Mouse (Mus musculus): ENCODE measurements around the gene Pabpc4. TPM values are rescaled to one million over a fixed set of nuclear protein-coding genes. Genes with fewer than 3 reads are reported as not detected.

The Pabpc4 gene
- total RNA-seq (2021) = 10 to 100 TPM; 38.7 to 41.9 TPM

DNA sequence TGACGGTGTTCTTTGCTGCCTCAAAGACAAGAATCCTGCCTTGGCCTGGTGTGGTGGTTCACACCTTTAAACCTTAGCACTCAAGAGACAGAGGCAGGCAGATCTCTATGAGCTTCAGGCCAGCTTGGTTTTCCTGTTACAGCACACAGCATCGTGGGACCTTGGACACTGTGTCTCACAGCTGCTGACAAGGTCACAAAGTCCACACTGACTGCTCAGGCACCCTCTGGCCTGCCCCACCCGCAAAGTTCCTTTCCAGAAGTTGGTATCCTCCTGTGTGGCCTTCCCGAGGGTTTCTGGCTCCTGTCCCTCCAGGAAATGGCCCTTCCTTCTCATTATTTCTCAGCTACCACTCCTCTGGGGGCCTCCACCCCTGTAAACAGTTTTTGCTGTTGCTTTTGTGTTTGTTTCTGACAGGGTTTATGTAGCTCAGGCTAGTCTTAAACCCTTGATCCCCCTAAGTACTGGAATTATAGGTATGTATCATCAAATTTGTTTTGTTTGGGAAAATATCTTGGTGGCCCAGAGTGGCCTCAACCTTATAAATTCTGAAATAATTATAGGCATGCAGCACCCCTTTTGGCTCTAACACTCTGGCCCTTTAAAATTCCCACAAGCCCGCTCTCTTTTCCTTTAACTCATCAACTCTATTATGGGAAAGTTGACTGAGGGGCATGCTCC lies at the start of gene Pabpc4:
Gene Pabpc4 (plus strand): TSS at position 631 of the 681 bp plus-strand sequence.
- intact Hi-C loops (cut with DNase I) = no loop called here
- DNase-seq (ENCODE audit: low spot score in 2 of 2) = no peak

- intact Hi-C loops (cut with DNase I) = no loop called here
- no peak for DNase-seq (ENCODE audit: low spot score in 2 of 2)
Observed at GRCm38 (mm10) chr4:123213975-123214374, 48.2 kb upstream of the Pabpc4 start.

DNA sequence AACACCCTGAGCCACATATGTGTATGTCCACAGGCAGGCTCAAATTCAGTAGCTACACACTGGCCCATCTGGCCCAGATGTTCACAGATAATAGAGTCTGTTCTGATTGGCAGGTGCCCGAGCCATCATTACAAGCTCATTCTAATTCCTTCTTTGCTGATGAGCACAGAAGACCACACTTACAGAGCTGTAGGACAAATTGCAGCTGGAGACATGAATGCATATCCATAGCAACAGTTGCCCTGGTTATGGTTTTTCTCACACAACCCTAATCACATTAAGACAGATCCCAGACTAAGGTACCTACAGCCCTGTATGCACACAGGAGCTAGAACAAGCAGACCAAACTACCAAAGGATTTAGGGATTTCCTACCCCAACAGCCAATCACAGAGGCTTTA lies 46.8 kb upstream of the Pabpc4 start:
- intact Hi-C loops (cut with DNase I) = no loop called here
- DNase-seq (ENCODE audit: low spot score in 2 of 2) = no peak

DNA sequence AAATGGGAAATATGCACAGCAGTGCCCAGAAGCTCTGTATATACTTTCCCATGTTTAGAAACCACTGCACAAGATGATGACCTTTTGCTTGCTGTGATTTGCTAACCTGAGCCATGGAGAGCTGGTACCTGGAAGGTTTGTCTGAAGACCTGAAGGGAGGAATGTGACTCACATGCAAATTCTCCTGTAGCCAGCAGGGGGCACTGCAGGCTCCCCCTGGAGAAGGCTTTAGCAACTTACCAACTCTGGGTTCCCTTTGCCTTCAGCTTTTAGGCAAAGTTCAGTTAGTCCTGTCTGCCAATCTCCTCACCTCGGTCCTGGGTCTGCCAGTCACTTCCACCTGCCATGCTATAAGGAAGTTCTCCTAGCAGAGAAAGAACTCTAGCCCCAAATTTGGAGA lies 45.4 kb upstream of the Pabpc4 start:
- intact Hi-C loops (cut with DNase I) = no loop called here
- DNase-seq (ENCODE audit: low spot score in 2 of 2) = no peak

GRCm38 (mm10) chr4:123219720-123220357 lies 42.3 kb upstream of the Pabpc4 start:
- peak; percentile 54 to 67 for DNase-seq (ENCODE audit: low spot score in 2 of 2)
- intact Hi-C loops (cut with DNase I) = loop anchor here (2.0 kb wide), 1 partner anchor 33 kb away; no protein-coding TSS in a partner anchor

DNA sequence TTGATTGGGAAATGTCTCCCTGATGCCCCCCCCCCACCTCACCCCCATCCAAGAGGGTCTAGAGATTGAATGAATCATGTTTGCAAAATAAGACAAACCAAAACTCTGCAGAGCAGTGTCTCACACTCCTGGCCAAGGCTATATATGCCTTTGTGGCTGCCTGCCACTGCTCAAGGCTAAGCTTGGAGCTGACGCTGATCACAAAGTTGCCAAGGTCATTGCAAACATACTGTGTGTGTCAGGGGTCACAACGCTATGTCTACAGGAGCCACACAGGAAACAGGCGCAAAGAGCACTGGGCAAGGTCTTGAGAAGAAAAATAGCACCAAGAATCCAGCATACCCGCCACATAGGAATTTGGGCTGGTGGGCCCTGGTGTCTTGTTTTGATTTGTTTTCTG lies 41.5 kb upstream of the Pabpc4 start:
- DNase-seq (ENCODE audit: low spot score in 2 of 2) = no peak
- intact Hi-C loops (cut with DNase I) = no loop called here

DNA sequence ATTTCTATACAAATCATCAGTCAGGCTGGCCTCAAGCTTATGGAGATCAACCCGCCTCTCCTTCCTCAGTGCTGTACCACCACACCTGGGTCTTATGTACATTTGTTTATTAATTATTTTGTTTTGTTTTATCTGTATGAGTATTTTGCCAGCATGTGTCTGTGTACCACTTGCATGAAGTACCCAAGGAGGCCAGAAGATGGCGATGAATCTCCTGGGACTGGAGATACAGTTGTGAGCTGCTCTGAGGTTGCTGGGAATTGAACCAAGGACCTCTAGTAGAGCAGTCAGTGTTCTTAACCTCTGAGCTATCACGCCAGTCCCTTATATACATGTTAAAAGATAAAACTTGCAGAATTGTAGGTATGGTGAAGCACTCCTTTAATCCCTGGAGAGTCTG lies 38.8 kb upstream of the Pabpc4 start:
- no peak for DNase-seq (ENCODE audit: low spot score in 2 of 2)
- intact Hi-C loops (cut with DNase I) = no loop called here

DNA sequence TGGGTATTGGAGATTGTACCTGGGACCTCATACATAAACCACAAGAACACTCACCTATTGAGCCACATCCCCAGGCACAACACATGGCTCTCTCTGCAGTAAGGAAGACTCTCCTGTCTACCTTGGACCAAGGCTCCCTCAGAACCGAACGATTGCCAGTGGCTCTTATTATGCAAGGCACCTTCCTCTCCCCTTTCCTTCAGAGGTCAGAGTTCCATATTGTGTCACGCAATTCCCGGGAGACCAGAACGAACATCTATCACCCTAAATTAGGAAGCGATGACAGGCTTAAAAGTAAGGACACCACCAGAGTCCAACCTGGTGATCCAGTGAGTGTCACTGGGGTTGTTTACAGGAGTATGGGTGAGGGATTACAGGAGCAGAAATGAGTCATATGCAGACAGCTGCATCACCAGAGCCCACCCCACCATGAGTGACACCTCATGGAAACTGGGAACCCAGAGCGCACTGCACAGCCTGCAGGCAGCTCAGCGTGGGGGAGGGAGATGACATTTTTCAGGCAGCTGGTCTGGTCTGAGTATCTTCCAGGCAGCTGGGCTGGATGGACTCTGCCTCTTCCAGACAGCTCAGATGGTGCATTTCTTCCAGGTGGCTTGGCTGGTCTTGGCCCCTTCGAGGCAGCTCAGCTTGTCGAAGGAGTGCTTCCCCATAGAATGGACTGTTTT lies 36.3 kb upstream of the Pabpc4 start:
- intact Hi-C loops (cut with DNase I) = no loop called here
- DNase-seq (ENCODE audit: low spot score in 2 of 2) = no peak

- DNase-seq (ENCODE audit: low spot score in 2 of 2) = no peak
- intact Hi-C loops (cut with DNase I) = no loop called here
Observed at GRCm38 (mm10) chr4:123227707-123228106, 34.4 kb upstream of the Pabpc4 start.

DNA sequence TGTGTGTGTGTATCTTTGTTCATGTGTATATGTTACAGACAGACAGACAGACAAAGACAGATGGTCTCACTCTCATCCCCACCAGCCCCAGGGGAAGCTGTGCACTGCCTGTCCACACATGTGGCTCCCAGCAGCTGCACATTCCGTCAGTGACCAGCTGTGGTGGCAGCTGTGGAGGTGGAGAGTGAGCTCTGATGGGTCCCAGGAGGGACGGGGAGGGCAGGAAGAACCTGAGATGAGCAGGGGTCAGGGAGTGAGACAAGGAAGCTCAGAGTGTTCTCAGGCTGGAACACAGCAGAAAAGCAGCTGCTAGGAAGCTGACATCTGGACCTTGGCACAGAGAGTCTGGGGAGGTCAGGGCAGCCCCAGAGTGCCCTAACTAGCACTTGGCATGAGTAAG lies 33.9 kb upstream of the Pabpc4 start:
- DNase-seq (ENCODE audit: low spot score in 2 of 2) = no peak
- intact Hi-C loops (cut with DNase I) = no loop called here

- intact Hi-C loops (cut with DNase I) = no loop called here
- DNase-seq (ENCODE audit: low spot score in 2 of 2) = no peak
Observed at GRCm38 (mm10) chr4:123229166-123229565, 33.0 kb upstream of the Pabpc4 start.

GRCm38 (mm10) chr4:123232841-123233240 lies 29.3 kb upstream of the Pabpc4 start:
- DNase-seq (ENCODE audit: low spot score in 2 of 2) = no peak
- intact Hi-C loops (cut with DNase I) = no loop called here

- intact Hi-C loops (cut with DNase I) = no loop called here
- no peak for DNase-seq (ENCODE audit: low spot score in 2 of 2)
Observed at GRCm38 (mm10) chr4:123233492-123234084, 28.6 kb upstream of the Pabpc4 start, which contains the start of gene Heyl. Gene Heyl (plus strand): TSS chr4:123233556.

GRCm38 (mm10) chr4:123235835-123236430 lies 26.2 kb upstream of the Pabpc4 start:
- DNase-seq (ENCODE audit: low spot score in 2 of 2) = no peak
- intact Hi-C loops (cut with DNase I) = no loop called here

DNA sequence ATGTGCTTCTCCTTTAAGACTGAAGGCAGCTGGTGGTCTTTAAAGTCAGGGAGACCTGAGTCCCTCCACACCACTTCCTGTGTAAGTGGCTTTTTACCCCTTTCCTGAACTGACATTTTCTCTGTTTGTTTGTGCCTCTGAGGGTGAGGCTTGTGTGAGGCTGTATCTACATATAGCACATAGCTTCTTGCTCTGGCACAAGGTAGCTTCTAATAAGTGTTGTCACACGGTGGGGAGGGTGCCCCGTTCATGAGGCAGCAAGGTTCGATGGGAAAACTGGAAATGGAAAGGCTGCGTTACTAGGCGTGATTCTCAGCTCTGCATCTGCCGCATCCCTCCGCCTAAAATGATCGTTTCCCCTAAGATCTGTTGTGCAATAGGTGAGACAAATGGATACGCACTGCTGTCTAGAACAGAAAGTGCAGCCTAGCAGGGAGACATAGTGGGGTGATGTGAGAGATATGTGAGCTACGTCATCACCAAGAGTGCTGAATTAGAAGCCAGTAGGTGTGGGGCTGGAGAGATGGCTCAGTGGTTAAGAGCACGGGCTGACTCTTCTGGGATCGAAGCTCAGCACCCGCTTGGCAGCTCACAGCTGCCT lies 25.6 kb upstream of the Pabpc4 start:
- intact Hi-C loops (cut with DNase I) = no loop called here
- DNase-seq (ENCODE audit: low spot score in 2 of 2) = no peak

- DNase-seq (ENCODE audit: low spot score in 2 of 2) = no peak
- intact Hi-C loops (cut with DNase I) = no loop called here
Observed at GRCm38 (mm10) chr4:123237386-123238266, 24.5 kb upstream of the Pabpc4 start.

DNA sequence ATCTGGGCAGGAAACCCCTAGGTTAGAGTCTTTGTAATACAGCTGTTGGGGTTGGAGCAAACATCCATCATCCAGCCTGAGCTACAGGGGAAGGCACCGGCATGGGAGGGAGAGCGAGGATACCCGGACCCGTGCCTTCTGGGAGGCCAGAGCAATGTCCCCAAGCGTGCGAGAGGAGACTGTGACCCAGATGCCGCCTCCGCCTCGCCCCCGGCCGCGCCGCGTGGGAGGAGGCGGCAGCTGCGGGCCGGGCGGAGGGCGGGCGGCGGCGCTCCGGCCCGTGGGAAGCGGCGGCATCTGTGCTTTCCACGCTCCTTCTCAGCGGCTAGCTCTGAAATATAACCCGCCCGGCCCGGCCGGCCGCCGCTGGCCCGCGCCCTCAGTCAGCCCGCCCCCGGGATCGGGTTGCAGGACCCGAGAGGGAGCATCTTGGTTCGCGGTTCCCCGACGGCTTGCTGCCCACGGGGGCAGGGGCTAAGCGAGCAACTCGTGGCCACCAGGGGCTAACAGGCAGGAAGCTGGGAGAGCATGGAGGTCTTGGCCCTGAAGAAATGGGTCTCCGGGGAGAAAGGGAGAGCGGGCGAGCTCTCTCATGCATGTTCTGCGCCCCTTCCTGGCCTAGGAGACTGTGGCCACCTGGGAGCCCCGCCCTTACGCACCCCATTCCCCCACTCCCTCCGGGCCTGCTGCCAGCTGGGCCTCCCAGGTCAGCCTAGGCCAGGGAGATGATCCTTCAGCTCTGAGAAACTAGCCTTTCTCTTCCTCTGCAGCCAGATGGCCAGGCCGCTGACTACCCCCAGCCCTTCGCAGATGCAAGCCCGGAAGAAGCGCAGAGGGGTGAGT lies 22.6 kb upstream of the Pabpc4 start:
- intact Hi-C loops (cut with DNase I) = no loop called here
- no peak for DNase-seq (ENCODE audit: low spot score in 2 of 2)

DNA sequence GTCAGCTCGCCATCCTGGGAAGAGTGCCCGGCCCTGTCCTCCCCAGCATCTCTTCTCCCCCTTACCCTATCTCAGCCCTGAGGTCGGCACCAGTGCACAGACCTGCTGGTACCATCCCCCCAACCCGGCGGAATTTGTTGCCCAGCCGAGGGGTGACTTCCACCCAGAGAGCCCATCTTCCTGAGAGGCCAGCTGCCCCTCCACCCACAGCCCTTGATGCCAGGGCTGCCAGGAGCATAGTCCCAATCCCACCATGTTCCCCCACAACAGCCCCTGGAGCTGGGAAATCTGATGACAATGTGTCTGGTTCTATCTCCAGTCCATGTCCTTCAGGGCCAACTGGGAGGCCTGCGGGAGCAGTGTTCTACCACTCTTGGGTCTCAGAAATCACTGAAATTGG lies 15.9 kb upstream of the Pabpc4 start:
- DNase-seq (ENCODE audit: low spot score in 2 of 2) = no peak
- intact Hi-C loops (cut with DNase I) = no loop called here

Data from left cerebral cortex, postnatal 36 days (tissue).